Mouse (Mus musculus): ENCODE measurements around the gene Vmn1r1. TPM values are rescaled to one million over a fixed set of nuclear protein-coding genes. Genes with fewer than 3 reads are reported as not detected.

The Vmn1r1 gene
- polyA plus RNA-seq, 1 experiment from 2014 or later = not detected

DNA sequence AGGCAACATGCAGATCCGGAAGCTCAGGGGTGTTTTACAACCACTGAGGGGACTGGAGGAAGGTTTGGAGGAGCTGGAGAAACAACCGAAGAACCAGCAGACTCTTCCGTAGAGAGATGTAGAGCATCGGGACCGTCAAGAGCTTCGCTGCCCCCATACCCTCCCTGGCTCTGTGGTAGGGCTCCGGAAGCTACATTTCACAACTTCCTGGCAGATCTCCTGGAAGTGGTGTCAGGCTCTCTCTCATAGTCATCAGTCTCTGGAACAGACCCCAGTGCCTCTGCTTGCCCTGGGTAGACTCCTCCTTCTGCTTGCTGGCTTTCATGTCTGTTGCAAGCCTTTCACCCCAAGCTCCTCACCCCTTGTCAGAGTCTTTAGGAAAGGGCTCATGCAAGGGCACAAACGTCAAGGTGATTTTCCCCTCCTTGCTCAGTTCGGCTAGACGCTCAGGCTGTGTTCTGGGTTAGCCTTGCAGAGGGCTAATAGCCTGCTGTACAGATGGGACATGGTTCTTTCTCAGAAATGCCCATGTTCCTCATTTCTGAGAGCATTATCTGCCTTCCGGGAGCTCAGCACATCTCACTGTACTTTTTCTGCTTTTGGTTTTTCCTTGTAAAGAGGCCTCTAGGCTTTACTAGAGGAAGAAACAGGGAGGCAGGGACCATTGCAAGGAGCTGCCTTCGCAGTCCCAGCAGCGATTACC lies 55.7 kb downstream of the Vmn1r1 start:
- 62% methylated on average over 13 of the region's 13 CpGs for WGBS
- no peaks in the 10 kb centered on the region for H3K27me3 ChIP-seq (ENCODE audit: control insufficient read depth, insufficient read depth, low read length)
- H3K36me3 ChIP-seq (ENCODE audit: control insufficient read depth, insufficient read depth, low read length) = no peaks in the 10 kb centered on the region
- no peak overlapping the region for H3K4me2 ChIP-seq (replicated peaks; ENCODE audit: low read depth, low read length)
- no peaks in the 10 kb centered on the region for H3K9me3 ChIP-seq (ENCODE audit: control insufficient read depth, low read length)
- H3K4me1 ChIP-seq (ENCODE audit: control insufficient read depth, insufficient read depth, low read length) = 0 out of 2 replicates have a peak, but pooled peaks cover under 1% of the 10 kb centered on the region
- no peak overlapping the region for H3K27ac ChIP-seq (ENCODE audit: low read depth, low read length)
- no peak overlapping the region for H3K4me3 ChIP-seq (ENCODE audit: low read length)
- no peak overlapping the region for H3K9ac ChIP-seq (ENCODE audit: low read depth, low read length)
- ATAC-seq (ENCODE audit: low FRiP score, low TSS enrichment) = no peak

DNA sequence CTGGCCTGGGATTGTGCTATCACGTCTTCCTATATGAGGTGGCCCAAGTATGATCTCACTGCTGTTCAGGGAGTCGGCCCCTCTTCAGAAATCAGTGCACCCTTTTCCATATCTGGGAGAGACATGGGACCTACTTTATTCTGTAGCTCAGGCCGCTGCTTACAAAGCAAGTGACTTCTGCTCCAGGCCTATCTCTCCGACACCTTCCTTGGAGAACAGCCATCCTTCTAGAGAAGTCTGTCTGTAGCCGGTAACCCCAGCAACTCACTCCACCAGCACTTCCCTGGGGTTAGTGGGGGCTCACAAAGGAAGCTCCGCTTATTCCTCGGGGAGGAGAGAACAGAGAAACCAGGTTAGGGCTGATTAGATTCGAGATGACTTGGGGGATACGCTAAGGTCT lies 57.0 kb downstream of the Vmn1r1 start:
- H3K4me3 ChIP-seq (ENCODE audit: low read length) = no peak overlapping the region
- no peaks in the 10 kb centered on the region for H3K9me3 ChIP-seq (ENCODE audit: control insufficient read depth, low read length)
- peaks cover 2% of the 10 kb centered on the region; the same call in 1 of the 2 replicates for H3K4me1 ChIP-seq (ENCODE audit: control insufficient read depth, insufficient read depth, low read length)
- H3K4me2 ChIP-seq (replicated peaks; ENCODE audit: low read depth, low read length) = no peak overlapping the region
- H3K9ac ChIP-seq (ENCODE audit: low read depth, low read length) = no peak overlapping the region
- WGBS = 78% methylated on average over 9 of the region's 9 CpGs
- H3K36me3 ChIP-seq (ENCODE audit: control insufficient read depth, insufficient read depth, low read length) = no peaks in the 10 kb centered on the region
- H3K27ac ChIP-seq (ENCODE audit: low read depth, low read length) = no peak overlapping the region
- H3K27me3 ChIP-seq (ENCODE audit: control insufficient read depth, insufficient read depth, low read length) = no peaks in the 10 kb centered on the region
- no peak for ATAC-seq (ENCODE audit: low FRiP score, low TSS enrichment)

DNA sequence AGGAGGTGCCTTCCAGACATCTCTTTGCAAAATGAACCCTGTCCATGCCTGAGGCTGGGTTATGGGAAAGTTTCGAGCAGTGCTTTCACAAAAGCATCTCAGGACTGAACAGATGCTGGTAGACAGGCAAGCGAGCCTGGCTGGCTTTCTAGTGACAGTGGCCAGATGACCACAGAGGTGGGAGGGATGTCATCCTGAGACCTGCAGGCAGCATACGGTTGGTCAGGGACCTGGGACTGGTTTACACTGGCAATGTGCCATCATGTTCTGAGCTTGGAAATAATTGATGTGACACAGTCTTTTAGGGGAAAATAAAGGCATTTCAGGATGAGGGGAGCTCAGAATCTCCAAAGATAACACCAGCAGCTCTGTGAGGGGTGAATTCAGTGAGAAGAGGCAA lies 59.3 kb downstream of the Vmn1r1 start:
- WGBS = 38% methylated on average over 3 of the region's 3 CpGs
- Histone ChIP-seq H3K27ac (ENCODE audit: low read depth, low read length) (no peak overlapping the region), H3K9me3 (ENCODE audit: control insufficient read depth, low read length) (no peaks in the 10 kb centered on the region), H3K4me3 (ENCODE audit: low read length) (no peak overlapping the region), H3K4me2 (replicated peaks; ENCODE audit: low read depth, low read length) (no peak overlapping the region), H3K4me1 (ENCODE audit: control insufficient read depth, insufficient read depth, low read length) (peaks cover 6% of the 10 kb centered on the region; the same call in 1 of the 2 replicates), H3K9ac (ENCODE audit: low read depth, low read length) (no peak overlapping the region), H3K27me3 (ENCODE audit: control insufficient read depth, insufficient read depth, low read length) (no peaks in the 10 kb centered on the region), H3K36me3 (ENCODE audit: control insufficient read depth, insufficient read depth, low read length) (no peaks in the 10 kb centered on the region)
- no peak for ATAC-seq (ENCODE audit: low FRiP score, low TSS enrichment)

Other genes starting within 250 kb of the Vmn1r1 start
- gene Enah, start 144.5 kb downstream of the Vmn1r1 start, polyA plus RNA-seq (2014; fragmentation: Nextera tagmentation; extraction: Ambion mirVana) = 25.6 and 28.8 TPM in 2 replicates
- 155 and 197 TPM in 2 replicates for gene Srp9, start 39.7 kb downstream of the Vmn1r1 start, polyA plus RNA-seq (2014; fragmentation: Nextera tagmentation; extraction: Ambion mirVana)
- gene Degs1, start 118.3 kb upstream of the Vmn1r1 start, polyA plus RNA-seq (2014; fragmentation: Nextera tagmentation; extraction: Ambion mirVana) = 103 and 118 TPM in 2 replicates
- gene Fbxo28, start 177.1 kb upstream of the Vmn1r1 start, polyA plus RNA-seq (2014; fragmentation: Nextera tagmentation; extraction: Ambion mirVana) = 20.3 and 27.3 TPM in 2 replicates
- 14.6 and 32.4 TPM in 2 replicates for gene Trp53bp2, start 244.7 kb upstream of the Vmn1r1 start, polyA plus RNA-seq (2014; fragmentation: Nextera tagmentation; extraction: Ambion mirVana)

All from kidney, embryonic 14.5 days (tissue).